Mouse (Mus musculus): ENCODE results near the gene Nat8l.

GRCm38 (mm10) chr5:33998505-33998877 is 2.7 kb downstream of the Nat8l start:
- no peak for TF ChIP-seq POLR2A (IDR thresholded peaks at IDR 0.05; ENCODE audit: borderline replicate concordance, control insufficient read depth, low read depth, low read length)
- TF ChIP-seq CTCF (IDR thresholded peaks at IDR 0.05; ENCODE audit: control insufficient read depth, insufficient read depth, low read length), result no peak
